Mouse (Mus musculus) embryonic facial prominence, embryonic 14.5 days (tissue): ENCODE measurements at regions not wholly inside any gene's neighbourhood (a gene's known extent, or its start where the extent isn't known, plus 50 kb on each side); places are given as distances from the start of the nearest gene placed in this dataset.

ENCODE experiments used
- ATAC-seq: fragments of 200-750 bp; cut with Nextera tagmentation; 2 replicates; pipeline ENCODE4 v1.8.0; 2017; ENCODE audit warnings: low read depth, moderate number of reproducible peaks, moderate TSS enrichment
- DNase-seq: peaks from one replicate; pipeline ENCODE4 v3.0.0-alpha.2; 2015; ENCODE audit warnings: low spot score
- H3K27ac ChIP-seq: fragments of 300-500 bp; sonication (generic); replicated peaks from 2 replicates; pipeline ENCODE4 v1.5.1; 2014; ENCODE audit warnings: low read depth, mild to moderate bottlenecking, low read length, moderate library complexity
- H3K27me3 ChIP-seq: fragments of 300-500 bp; sonication (generic); replicated peaks from 2 replicates; pipeline ENCODE4 v1.6.1; 2014; ENCODE audit warnings: low read length; ENCODE audit not compliant: control insufficient read depth, insufficient read depth
- H3K36me3 ChIP-seq: fragments of 300-500 bp; sonication (generic); 2 replicates; pipeline ENCODE4 v1.6.1; 2014; ENCODE audit warnings: low read length, mixed read lengths; ENCODE audit not compliant: control insufficient read depth, insufficient read depth
- H3K4me1 ChIP-seq: fragments of 300-500 bp; sonication (generic); 2 replicates; pipeline ENCODE4 v1.6.1; 2014; ENCODE audit warnings: antibody characterized with exemption, low read length; ENCODE audit not compliant: control insufficient read depth, insufficient read depth
- H3K4me2 ChIP-seq: fragments of 300-500 bp; sonication (generic); 2 replicates; pipeline ENCODE4 v1.6.1; 2014; ENCODE audit warnings: low read depth, mild to moderate bottlenecking, low read length, moderate library complexity, mixed read lengths
- H3K4me3 ChIP-seq: fragments of 300-500 bp; sonication (generic); 2 replicates; pipeline ENCODE4 v1.5.1; 2014; ENCODE audit warnings: low read depth, mild to moderate bottlenecking, low read length
- H3K9ac ChIP-seq: fragments of 300-500 bp; sonication (generic); 2 replicates; pipeline ENCODE4 v1.6.1; 2014; ENCODE audit warnings: low read depth, mild to moderate bottlenecking, low read length, moderate library complexity, mixed read lengths
- H3K9me3 ChIP-seq: fragments of 300-500 bp; sonication (generic); 2 replicates; pipeline ENCODE4 v1.6.1; 2016; ENCODE audit warnings: low read length; ENCODE audit not compliant: control insufficient read depth
- WGBS: fragments of 180-500 bp; shearing (Covaris S2); extraction: QIAGEN DNeasy Blood & Tissue Kit; methylation state at CpG from one replicate; pipeline ENCODE4 v1.1.7; 2014; 5-methylcytosine and 5-hydroxymethylcytosine counted together

DNA sequence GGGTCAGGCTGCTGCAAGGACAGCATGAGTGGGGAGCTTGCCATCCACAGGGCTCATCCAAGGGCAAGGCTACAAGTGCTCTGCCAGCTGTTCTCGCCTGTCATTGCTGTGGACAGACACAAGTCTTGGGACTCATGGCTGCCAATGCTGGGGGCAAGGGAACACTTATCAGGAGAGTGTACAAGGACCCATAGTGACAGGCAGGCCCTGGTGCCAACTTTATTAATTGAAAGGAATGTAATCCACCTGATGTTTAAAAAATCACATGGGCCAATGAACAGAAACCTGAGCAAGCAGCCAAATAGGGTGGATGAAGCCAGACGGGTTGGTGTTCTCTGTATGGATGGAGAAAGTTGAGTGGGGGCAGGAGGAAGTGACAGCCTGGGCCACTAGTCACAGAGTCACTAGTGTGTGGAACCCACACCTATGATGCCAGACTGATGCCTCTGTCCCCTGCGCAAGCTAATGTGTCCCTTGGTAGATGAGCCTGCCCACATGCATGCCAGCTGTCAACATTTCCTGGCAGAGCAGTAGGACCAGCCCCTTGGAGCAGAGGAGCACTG, 161.6 kb upstream of the Ppp2r3a start:
- Histone ChIP-seq H3K4me1 (no peaks in the 10 kb centered on the region), H3K9ac (no peak overlapping the region), H3K4me3 (no peak overlapping the region), H3K27ac (no peak overlapping the region), H3K27me3 (no peaks in the 10 kb centered on the region), H3K36me3 (no peaks in the 10 kb centered on the region), H3K4me2 (no peak overlapping the region), H3K9me3 (no peaks in the 10 kb centered on the region)
- ATAC-seq (0 out of 2 replicates have a peak, but pooled peaks have one; percentile 53), DNase-seq (no peak)
- WGBS, result 70% methylated on average over 2 of the region's 3 CpGs

- H3K4me2 ChIP-seq, result no peak overlapping the region
- H3K9me3 ChIP-seq, result no peaks in the 10 kb centered on the region
- 76% methylated on average over 3 of the region's 3 CpGs for WGBS
- no peaks in the 10 kb centered on the region for H3K4me1 ChIP-seq
- no peaks in the 10 kb centered on the region for H3K27me3 ChIP-seq
- H3K4me3 ChIP-seq, result no peak overlapping the region
- no peak for ATAC-seq
- no peaks in the 10 kb centered on the region for H3K36me3 ChIP-seq
- no peak for DNase-seq
- H3K9ac ChIP-seq, result no peak overlapping the region
- no peak overlapping the region for H3K27ac ChIP-seq
These were observed 160.4 kb upstream of the Ppp2r3a start for GRCm38 (mm10) chr9:101411951-101412350.

DNA sequence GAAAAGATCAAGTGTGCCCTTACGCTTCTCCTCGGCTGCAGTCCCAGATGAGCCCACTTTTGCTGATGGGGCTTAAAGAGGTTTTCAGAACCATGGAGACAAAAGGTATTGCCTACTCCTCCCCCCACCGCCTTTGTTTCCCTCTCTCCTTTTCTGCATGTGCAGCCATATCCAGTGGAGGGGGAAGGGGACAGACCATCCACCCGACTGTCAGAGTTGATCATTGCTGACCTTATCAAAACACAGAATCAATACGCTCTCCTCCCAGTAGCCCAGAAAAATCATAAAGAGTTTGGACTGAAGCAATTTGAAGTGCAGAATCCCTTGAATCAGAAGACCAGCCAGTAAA, 159.9 kb upstream of the Ppp2r3a start:
- H3K27ac ChIP-seq, result no peak overlapping the region
- H3K27me3 ChIP-seq, result no peaks in the 10 kb centered on the region
- no peak overlapping the region for H3K9ac ChIP-seq
- H3K4me1 ChIP-seq, result no peaks in the 10 kb centered on the region
- DNase-seq (no peak), ATAC-seq (peak; percentile 27; the same call in 1 of the 2 replicates)
- no peak overlapping the region for H3K4me2 ChIP-seq
- no peaks in the 10 kb centered on the region for H3K9me3 ChIP-seq
- H3K36me3 ChIP-seq, result no peaks in the 10 kb centered on the region
- no peak overlapping the region for H3K4me3 ChIP-seq
- 64% methylated on average over 5 of the region's 5 CpGs for WGBS

DNA sequence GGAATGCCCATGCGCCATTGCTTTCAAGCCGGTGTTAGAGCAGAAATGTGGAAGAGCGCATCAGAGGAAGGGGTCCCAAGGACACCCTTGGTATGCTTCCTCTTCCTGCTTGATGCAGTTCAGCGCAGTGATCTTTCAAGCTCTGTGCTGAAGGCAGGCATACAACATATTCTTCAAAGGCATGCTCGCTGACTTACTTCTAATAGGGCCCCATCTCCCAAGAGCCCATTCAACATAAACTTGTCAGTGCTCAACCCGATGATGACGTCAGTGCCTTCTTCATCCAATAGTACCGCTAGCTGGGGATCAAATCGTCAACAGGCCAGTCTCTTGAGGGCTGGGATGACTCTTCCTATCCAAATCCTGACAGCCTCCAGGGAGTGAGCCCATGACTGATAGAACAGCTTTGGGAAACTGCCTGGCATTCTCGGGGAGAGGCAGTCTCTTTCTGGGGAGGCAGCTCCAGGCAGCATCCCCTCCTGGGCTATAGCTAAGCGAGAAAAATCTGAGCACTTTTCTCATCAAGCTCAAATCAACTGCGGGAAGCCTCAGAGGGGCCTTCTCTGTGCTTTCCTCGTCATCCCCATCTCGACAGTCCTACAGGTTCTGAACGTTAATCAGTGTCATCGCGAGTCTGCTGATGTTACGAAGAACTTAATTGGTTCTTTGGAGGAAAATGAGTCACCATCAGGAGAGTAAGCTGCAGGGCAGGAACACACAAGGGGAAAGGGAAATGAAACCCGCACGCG, 159.4 kb upstream of the Ppp2r3a start:
- Histone ChIP-seq H3K4me3 (no peak overlapping the region), H3K4me1 (no peaks in the 10 kb centered on the region), H3K4me2 (no peak overlapping the region), H3K27me3 (no peaks in the 10 kb centered on the region), H3K9me3 (no peaks in the 10 kb centered on the region), H3K36me3 (no peaks in the 10 kb centered on the region), H3K27ac (no peak overlapping the region), H3K9ac (no peak overlapping the region)
- peak; percentile 39 for DNase-seq
- 67% methylated on average over 21 of the region's 21 CpGs for WGBS
- peak; percentile 32; the same call in 1 of the 2 replicates for ATAC-seq

DNA sequence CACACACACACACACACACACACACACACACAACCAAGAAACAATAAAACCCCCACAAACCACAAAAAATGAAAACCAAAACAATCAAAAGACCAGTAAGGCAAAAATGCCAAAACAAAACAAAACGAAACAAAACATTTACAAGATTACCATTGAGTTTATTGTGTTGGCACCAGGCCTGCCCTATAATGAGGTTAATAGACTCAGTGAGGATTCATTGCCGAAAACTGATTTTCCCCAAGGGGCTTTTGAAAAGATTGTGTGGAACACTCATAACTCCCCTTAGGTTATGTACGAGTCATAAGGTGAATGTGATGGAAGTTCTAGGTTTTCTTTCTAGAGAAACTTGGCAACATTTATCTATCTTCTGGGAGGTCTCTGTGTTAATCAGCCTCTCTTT, 158.8 kb upstream of the Ppp2r3a start:
- Histone ChIP-seq H3K9ac (no peak overlapping the region), H3K9me3 (no peaks in the 10 kb centered on the region), H3K4me1 (no peaks in the 10 kb centered on the region), H3K27me3 (no peaks in the 10 kb centered on the region), H3K4me2 (no peak overlapping the region), H3K36me3 (no peaks in the 10 kb centered on the region), H3K27ac (no peak overlapping the region), H3K4me3 (no peak overlapping the region)
- WGBS, result 49% methylated on average over 3 of the region's 3 CpGs
- ATAC-seq (no peak), DNase-seq (peak; percentile 61)

DNA sequence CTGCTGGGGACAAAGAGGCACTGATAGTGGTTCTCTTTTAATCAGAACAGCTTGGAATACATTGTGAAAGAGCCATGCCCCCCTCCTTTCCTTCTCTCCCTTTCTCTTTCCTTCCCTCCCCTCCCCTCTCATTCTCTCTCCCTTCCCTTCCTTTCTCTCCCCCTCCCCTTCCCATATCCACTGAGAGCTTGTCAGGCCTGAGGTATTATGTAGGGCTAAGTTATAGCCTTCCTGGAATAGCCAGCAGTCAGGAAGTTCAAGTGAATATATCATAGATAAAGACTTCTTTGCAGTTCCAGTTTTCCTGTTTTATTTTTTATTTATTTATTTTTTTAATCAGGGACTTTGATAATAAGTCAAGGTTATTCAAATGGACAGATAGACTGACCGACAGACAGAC, 156.5 kb upstream of the Ppp2r3a start:
- no peak overlapping the region for H3K9ac ChIP-seq
- WGBS, result 82% methylated on average over 1 of the region's 1 CpGs
- ATAC-seq, result no peak
- DNase-seq, result no peak
- no peak overlapping the region for H3K4me2 ChIP-seq
- H3K27me3 ChIP-seq, result no peaks in the 10 kb centered on the region
- no peak overlapping the region for H3K4me3 ChIP-seq
- no peak overlapping the region for H3K27ac ChIP-seq
- no peaks in the 10 kb centered on the region for H3K4me1 ChIP-seq
- no peaks in the 10 kb centered on the region for H3K9me3 ChIP-seq
- no peaks in the 10 kb centered on the region for H3K36me3 ChIP-seq

GRCm38 (mm10) chr9:101407141-101407540, 155.5 kb upstream of the Ppp2r3a start:
- Histone ChIP-seq H3K36me3 (no peaks in the 10 kb centered on the region), H3K9ac (no peak overlapping the region), H3K4me3 (no peak overlapping the region), H3K27me3 (no peaks in the 10 kb centered on the region), H3K4me1 (no peaks in the 10 kb centered on the region), H3K27ac (no peak overlapping the region), H3K9me3 (no peaks in the 10 kb centered on the region), H3K4me2 (no peak overlapping the region)
- WGBS, result 60% methylated on average over 5 of the region's 5 CpGs
- ATAC-seq, result peak; percentile 23; the same call in 1 of the 2 replicates
- DNase-seq, result peak; percentile 40

GRCm38 (mm10) chr9:101404441-101405081, 153.0 kb upstream of the Ppp2r3a start:
- WGBS, result 48% methylated on average over 13 of the region's 13 CpGs
- H3K27me3 ChIP-seq, result no peaks in the 10 kb centered on the region
- H3K36me3 ChIP-seq, result no peaks in the 10 kb centered on the region
- DNase-seq, result peak; percentile 44
- 0 out of 2 replicates have a peak, but pooled peaks have one; percentile 26 for ATAC-seq
- no peak overlapping the region for H3K27ac ChIP-seq
- H3K4me1 ChIP-seq, result no peaks in the 10 kb centered on the region
- no peak overlapping the region for H3K9ac ChIP-seq
- no peak overlapping the region for H3K4me2 ChIP-seq
- no peaks in the 10 kb centered on the region for H3K9me3 ChIP-seq
- no peak overlapping the region for H3K4me3 ChIP-seq
